Mouse (Mus musculus) cortical plate, adult 2 months (tissue): ENCODE results near the gene N4bp2.

Experiments used
- CTCF ChIP-seq: fragments of 200-500 bp; IDR thresholded peaks from 2 replicates; pipeline ENCODE4 v1.5.1; 2011; ENCODE audit warnings: mild to moderate bottlenecking, control low read depth, low read length; ENCODE audit not compliant: insufficient read depth; ENCODE audit errors: extremely low read depth
- POLR2A ChIP-seq: fragments of 200-500 bp; IDR thresholded peaks from 2 replicates; pipeline ENCODE4 v1.6.1; 2011; ENCODE audit warnings: mild to moderate bottlenecking, low read length, control low read depth; ENCODE audit not compliant: insufficient read depth; ENCODE audit errors: extremely low read depth

GRCm38 (mm10) chr5:65869660-65870059 is 106.3 kb downstream of the N4bp2 start:
- TF ChIP-seq POLR2A (no peak), CTCF (no peak)
